Mouse (Mus musculus): ENCODE results near the gene Pcbp1. TPM values are rescaled to one million over a fixed set of nuclear protein-coding genes. Genes with fewer than 3 reads are reported as not detected.
A peak's percentile ranks its signal among the peaks of the same experiment; 100 is the strongest.
"Not testable (repeated sequence)": the region's sequence is repeated elsewhere in the genome, so short reads cannot be mapped to it uniquely, and the experiment has no call there.

Gene Pcbp1
- total RNA-seq (2021) = 100 to 1,000 TPM; 167 to 185 TPM
- long read RNA-seq, experiment 1, transcript Pcbp1-201 (1 exons, 1,830 nt) = major isoform, 279 of 281 reads
- long read RNA-seq, experiment 1, partial matches to known transcripts = 0 of 281 reads
- long read RNA-seq, experiment 1, other reads (novel, unspliced or antisense) = 2 of 281 reads
- long read RNA-seq, experiment 2, transcript Pcbp1-201 (1 exons, 1,830 nt) = major isoform, 207 of 207 reads
- long read RNA-seq, experiment 2, partial matches to known transcripts = 0 of 207 reads
- long read RNA-seq, experiment 2, other reads (novel, unspliced or antisense) = 0 of 207 reads

DNA sequence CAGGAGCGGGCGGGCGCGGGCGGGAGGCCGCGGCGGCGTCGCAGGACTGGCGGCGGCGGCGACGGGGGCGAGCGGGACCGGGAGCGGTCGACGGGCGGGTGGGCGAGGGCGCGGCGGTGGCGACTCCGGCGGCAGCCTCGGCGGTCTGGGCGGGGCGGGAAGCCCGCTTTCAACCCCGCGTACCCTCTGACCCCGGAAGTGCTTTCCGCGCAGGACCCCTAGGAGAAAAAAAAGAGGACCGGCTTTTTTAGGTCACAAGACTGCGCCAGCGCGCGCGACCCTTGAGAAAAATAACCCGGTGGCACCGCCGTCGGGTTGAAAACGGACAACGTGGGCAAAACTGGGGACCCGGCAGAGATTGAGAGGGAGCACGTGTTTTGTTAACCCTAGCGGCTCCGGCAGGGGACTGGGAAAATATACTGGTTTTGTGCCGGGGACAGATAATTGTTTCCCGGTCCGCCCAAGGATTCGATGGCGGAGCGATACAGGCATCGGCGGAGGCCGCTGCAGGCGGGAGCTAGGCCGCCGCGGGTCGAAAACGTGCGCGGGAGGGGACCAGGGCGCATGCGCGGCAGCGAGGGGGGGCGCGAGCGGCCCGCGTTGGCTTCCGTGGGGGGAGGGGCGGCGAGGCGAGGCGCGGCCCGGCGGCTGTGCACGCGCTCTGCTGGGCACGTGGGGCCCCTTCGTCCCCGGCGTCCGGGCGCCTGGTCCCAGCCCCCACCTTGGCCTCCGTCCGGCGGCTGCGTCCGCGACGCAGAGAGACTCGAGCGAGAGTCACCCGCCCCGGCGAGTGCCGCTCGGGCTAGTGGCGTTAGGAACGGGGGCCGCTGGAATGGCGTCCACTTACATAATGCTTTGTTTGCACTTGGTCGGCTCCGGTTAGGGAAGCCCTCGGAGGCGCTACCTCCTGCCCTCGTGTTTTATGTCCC, at the start of gene Pcbp1:
Gene Pcbp1 (minus strand): TSS at position 290 of the 929 bp plus-strand sequence.
- DNase-seq = peak; percentile 100

DNA sequence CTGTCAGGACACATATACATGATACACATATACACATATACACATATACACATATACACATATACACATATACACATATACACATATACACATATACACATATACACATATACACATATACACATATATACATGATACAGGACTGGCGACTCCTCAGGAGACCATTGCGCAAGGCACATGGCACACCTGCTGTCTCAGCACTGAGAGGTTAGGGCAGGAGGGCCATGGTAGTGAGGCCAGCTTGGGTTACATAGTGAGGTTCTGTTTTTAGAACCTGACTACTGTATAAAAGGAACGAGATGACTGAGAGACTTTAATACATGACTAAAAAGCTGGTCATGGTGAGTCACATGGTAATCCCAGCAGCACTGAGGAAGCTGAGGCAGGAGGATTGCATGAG, 48.4 kb upstream of the Pcbp1 start:
- DNase-seq = no peak

DNA sequence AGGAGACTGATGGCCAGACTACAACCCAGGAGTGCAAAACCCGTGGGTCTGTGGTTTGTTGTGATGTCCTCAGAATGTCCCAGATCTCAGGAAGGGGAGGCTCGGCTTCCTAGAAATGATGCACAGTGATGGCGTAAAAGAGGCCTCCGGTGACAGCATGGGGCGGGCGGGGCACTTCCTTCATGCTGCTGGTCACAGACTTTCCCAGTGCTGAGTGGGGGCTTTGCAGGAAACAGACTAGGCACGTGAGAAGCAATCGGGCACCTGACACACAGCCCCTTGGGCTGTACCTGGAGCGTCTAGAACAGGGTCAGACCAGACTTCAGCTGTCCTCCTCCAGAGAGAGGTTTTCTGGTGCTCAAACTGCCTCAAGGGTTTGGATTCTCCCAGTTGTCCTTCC, 44.7 kb upstream of the Pcbp1 start:
- no peak for DNase-seq

DNA sequence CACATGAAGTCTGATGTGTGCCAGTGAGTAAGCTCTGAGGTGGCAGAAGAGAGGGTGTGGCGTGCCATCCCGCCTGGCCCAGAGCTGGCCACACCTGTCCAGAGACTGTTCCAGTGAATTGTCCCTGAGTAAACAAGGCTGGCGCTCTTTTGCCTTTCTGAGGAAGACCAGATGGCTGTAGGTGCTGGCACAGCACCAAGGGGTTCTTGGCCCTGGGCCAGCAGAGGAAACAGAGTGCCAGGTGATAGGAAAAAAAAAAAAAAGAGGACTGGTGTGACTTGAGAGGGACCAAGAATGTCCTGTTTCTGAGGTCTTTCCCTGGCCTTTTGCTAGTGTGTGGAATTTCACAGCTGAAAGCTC, 43.3 kb upstream of the Pcbp1 start:
- no peak for DNase-seq

DNA sequence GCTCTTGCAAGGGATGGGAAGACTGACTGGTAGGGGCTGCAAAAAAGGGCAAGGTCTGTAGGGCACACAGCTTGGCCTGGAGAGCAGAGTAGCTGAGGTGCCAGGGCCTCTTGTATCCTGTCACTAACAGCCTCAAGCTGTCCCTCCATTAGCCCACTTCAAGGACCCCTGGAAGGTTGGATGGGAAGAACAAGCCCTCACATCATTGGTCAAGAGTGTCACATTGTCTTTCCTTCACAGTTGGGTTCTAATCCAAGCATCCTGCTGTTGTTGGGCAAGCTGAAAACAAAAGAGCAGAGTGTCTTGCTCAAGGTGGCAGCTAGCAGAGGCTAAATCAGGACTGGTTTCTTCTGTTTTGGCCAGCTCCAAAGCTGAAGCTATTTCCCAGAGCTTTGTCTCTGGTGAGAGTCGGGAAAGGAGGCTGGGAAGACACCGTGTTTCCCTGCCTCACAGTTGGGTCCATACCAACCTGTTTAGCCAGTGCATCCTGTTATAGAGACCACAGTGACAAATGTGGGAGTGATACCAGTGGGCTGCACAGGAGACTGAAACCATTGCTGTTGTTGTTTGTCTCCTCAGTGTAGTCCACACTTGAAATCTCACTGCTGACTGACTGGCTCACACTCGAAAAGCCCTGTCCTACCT, 42.8 kb upstream of the Pcbp1 start:
- no peak for DNase-seq

DNA sequence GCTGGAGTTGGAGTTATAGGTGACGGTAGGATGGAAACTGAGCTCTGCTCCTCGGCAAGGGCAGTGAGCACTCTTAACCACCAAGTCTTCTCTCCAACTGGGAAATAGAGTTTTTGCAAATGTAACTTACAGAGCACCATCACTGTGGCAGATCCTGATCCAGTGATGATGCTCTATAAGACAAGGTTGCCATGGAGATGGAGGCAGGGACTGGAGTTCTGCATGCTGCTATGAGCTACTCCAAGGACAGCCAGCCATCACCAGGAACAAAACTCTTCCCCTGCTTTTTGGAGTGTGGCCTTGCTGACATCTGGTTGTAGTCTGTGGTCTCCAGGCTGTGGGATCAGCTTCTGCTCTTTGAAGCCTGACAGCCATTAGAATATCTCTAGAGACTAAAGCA, 39.7 kb upstream of the Pcbp1 start:
- DNase-seq = no peak

DNA sequence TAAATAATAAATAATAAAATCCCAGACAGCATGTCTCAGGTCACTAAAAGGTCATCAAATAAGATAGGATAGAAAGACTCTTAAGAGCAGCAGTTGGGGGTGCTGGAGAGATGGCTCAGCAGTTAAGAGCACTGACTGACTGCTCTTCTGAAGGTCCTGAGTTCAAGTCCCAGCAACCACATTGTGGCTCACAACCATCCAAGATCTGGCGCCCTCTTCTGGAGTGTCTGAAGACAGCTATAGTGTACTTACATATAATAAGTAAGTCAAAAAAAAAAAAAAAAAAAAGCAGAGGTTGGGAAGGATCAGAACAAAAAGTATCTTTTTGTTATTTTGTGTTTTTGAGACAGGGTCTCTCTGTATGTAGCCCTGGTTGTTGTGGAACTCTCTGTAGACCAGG, 31.1 kb upstream of the Pcbp1 start:
- DNase-seq = not testable (repeated sequence)

DNA sequence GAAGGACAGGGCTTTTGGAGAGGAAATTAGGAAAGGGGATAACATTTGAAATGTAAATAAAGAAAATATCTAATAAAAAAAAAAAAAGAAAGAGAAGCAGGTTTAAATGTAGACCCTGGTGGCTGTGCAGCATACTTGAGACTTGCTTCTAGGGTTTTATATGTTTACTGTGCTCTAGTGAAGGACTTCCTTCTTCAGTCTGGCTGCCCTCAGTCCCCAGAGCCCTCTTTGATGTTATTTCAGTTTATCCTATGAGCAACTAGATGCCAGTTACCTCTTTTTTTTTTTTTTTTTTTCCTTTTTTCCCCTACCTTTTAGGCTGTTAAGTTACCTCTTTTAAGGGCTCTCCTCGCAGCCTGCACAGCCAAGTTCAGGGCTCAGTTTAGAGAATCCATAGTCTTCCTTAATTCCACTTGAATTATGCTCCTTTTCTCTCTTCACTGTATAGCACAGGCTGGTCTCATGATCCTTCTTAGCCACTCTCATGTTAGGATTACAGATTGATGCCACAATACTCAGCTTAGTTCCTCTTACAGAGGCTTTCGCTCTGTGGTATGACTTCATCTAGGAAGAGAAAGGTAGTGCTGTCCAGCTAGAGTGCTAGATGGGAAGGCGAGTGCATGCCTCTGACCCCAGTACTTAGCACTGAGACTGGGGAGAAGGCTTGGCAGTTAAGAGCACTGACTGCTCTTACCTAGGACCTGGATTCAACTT, 30.4 kb upstream of the Pcbp1 start:
- no peak for DNase-seq

DNA sequence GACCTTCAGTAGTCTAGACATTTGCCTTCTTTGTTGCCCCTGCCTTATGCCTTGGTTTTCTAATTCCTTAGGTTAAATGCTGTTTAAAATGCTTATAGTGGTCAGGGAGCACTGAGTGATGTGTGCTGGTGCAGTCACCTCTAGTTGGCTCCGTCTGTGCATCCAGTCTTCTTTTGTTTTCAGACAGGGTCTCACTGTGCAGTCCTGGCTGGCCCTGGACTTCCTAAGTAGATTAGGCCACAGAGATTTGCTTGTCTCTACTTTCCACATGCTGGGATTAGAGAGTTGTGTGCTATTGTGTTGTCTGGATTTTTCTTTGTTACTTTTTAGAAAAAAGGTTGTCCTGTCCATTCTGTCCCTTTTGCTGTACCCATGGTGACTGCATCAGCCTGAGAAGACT, 24.5 kb upstream of the Pcbp1 start:
- DNase-seq = no peak

DNA sequence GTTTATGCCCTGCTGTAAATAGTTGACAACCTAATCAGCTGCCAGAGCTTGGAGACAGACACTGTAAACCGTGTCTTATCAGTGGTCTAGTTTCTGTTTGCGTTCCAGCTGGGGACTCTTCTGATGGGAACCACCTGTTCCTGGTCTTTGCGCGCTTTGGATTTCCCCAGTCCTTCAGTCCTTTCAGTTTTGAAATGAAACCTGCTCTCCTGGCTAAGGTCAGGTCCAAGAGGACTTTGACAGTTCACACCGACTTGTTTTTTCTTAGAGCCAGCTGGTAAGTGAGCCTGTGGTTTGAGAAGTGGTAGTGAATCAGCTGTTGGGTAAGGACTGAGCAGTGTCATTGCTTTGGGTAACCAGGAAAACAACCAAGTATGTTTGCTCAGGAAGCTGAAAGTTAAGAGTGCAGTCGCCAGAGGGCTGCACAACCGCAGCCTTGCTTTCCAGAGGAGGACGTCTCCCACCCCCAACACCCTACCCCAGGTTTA, 21.8 kb upstream of the Pcbp1 start:
- DNase-seq = no peak

DNA sequence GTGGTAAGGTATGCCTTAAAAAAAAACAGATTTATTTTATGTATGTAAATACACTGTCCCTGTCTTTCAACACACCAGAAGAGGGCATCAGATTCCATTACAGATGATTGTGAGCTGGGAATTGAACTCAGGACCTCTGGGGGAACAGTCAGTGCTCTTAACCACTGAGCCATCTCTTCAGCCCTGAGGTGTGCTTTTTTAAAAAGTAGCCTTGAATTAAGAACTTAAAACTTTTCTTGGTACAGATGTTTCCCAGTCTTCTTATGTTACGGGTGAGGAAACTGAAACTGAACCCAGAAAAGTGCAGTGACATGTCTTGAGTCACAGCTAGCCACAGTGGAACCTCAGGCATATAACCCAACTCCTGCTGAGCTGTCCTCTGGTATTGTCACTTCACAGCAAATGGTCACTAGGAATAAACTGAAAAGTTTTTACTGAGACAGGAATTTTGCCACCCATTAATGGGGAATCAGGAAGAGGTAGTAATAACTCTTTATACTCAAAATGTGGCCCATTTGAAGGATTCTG, 21.2 kb upstream of the Pcbp1 start:
- DNase-seq = no peak

DNA sequence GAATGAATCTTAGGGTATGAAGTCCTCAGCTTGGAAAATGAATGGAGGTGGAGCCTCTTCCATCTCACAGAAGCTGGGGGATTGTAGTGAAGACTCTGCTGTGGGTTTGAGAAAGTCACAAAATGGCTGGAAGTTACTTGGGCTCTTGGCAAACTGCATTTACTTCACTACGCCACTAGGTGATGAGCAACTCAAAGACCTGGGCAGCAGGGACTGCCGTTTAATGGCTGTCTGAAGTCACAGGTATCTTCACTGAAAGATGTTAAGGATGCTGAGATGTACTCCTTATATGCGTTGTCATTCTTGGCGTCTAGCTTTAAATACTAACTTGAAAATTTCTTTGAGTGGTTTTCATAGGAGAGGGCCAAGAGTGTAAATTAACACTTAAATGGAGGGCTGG, 19.1 kb upstream of the Pcbp1 start:
- no peak for DNase-seq

DNA sequence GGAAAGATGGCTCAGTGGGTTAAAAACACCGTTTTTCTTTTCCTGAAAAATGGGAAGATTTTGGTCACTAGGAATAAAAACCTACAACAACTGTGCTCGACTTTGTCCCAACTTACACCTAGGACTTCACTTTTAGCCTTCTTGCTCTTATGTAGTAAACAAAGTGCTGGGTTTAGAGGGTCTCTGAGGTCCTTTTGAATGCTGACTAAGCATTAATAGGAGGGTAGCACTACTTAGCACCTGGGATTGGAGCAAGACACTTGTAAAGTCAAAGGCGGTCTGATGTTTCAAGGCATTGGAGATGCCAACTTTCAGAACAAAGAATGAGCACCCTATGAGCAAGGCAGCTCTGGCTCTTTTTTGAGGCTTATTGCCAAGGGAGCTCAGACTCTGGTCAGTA, 17.7 kb upstream of the Pcbp1 start:
- DNase-seq = no peak

DNA sequence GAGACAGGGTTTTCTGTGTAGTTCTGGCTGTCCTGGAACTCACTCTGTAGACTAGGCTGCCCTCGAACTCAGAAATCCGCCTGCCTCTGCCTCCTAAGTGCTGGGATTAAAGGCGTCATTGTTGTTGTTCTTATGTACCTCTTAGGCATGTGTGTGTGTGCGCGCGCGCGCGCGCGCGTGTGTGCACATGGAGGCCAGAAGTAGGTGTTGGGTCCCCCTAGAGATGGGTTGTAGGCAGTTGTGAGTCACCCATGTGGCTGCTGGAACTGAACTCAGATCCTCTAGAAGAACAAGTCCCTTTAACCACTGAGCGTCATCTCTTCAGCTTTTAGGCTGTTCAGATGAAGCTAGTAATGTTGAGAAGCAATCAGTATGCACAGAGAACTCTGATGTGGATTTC, 16.9 kb upstream of the Pcbp1 start:
- DNase-seq = no peak

DNA sequence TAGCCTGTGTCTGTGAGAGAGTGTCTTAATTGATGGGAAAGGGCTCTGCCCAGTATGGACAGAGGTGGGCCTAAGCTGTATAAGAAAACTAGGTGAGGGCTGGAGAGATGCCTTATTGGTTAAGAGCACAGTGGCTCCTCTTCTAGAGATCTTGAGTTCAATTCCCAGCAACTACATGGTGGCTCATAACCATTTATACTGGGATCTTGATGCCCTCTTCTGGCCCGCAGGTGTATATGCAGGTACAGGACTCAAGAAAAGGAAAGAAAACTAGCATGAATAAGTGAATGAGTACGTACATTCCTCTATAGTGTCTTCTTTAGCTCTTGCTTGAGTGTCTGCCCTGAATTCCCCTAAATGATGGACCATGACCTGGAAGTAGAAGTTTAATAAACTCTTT, 15.5 kb upstream of the Pcbp1 start:
- no peak for DNase-seq

DNA sequence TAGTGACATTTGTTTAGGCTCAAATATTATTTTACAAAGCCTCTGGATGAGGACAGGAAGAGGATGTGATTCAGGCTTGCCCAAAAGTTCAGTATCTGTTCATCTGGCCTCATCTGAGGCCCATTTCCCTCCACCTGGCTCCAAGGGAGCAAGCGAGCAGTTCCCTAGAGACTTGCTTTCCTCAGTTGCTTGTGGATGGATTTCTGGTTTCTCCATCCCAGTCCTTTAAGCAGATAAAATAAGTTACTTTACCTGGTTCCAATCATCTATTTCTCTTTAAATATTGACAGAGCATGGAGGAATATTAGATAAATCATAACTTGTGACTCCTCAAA, 2.3 kb upstream of the Pcbp1 start:
- DNase-seq = no peak

DNA sequence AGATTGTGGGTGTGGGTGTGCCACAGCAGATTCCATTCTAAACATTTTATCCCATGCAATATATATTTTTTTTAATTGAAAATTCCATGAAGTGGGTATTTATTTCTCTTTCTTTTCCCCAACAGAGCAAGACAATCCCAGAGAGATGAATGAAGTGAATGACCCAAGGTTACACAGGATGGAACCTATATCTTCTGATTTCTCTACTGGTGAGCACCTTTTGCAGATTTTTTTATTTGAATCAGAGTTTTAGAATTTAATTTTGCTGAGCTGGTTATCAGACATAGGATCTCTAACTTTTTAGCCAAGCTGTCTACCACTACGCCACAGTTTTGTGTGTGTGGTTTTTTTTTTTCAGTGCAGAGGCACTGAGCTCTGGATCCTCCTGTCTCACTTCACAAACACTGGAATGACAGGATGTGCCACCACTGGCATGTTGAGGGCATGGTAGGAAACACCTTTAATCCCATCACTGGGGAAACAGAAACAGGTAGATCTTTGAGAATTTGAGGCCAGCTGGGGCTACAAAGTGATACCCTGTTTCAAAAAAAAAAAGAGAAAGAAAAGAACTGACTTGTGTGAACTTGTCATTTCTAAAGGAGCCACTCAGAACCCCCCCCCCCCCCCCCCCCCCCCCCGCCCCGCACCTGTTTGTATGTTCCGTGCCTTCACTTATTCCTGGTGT, 1.8 kb upstream of the Pcbp1 start:
- no peak for DNase-seq

DNA sequence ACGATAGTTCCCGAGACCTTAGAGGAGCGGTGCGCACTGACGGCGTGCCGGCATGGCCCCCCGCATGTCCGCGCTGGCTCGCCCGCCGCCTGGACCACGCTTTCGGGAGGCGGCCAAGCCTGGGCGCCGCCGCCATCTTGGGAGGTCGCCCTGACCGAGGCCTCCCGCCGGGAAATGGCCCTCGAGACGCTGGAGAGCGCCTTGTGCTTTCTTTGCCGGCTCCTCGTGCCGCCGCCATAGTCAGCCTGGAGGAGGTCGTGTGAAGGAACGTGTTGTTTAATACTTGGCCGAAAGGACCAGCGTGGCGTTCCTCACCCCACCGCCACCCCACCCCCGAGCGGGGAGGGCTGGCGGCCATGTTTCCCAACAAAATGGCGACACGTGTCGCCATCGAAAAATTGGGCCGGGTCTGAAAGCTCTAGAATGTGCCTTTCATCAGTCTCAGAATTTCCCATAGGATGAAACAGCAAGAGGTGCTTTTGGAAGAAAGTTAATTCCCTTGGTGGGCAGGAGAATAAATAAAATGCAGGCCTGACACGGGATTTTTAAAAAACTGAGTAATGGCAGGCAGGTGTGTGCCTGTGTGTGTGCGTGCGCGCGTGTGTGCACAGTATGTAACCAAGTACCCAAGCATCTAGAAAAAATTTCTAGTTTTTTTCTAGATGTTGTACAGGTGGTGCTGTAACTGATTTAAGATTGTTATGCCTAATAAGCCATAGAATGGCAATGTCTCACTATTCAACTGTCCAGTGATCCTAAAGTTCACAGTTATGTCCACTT, 1.0 kb upstream of the Pcbp1 start:
- DNase-seq = peak; percentile 82

DNA sequence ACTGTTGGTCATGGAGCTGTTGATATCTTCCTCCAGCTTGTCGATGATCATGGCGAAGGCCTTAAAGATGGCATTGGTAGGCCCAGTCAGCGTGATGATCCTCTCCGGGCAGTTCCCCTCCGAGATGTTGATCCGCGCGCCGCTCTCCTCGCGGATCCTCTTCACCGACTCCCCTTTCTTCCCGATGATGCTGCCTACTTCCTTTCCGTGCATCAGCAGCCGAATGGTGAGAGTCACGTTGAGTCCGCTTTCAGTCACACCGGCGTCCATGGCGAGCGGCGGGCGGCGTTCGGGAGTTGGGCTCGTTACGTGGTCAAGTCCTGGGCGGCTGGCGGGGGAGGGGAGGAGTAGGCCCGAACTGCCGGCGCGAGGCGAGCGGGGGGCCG, 482 bp downstream of the Pcbp1 start:
- no peak for DNase-seq

DNA sequence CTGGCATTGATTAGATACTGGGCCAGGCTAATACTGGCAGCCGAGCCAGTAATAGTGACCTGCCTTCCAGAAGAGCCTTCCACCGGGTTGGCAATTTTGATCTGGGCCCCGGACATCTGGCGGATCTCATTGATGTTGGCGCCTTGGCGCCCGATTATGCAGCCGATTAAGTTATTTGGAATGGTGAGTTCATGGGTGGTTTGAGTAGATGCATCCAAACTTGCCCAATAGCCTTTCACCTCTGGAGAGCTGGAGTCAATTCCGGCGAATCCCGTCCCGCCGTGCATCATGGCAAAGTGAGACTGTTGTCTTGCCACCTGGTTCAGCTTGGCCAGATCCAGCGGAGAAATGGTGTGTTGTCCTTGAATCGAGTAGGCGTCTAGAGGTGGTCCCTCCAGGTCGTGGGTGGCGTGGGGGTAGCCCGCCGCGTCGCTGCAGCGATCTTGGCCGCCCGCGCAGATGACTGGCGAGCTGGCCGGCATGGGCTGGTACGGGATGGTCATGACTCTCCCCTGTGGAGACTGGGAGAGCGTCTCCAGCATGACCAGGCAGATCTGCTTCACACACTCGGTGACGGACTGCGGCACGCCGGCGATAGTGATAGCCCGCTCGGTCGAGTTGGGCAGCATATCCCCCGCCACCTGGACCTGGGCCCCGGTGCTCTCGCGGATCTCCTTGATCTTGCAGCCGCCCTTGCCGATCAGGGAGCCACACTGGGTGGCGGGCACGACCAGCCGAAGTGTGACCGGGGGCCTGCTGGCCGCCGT, 1.1 kb downstream of the Pcbp1 start:
- DNase-seq = peak; percentile 44

All from gastrocnemius, postnatal 10 days (tissue).